Mouse (Mus musculus): ENCODE measurements at regions not wholly inside any gene's neighbourhood (a gene's known extent, or its start where the extent isn't known, plus 50 kb on each side); places are given as distances from the start of the nearest gene placed in this dataset.

DNA sequence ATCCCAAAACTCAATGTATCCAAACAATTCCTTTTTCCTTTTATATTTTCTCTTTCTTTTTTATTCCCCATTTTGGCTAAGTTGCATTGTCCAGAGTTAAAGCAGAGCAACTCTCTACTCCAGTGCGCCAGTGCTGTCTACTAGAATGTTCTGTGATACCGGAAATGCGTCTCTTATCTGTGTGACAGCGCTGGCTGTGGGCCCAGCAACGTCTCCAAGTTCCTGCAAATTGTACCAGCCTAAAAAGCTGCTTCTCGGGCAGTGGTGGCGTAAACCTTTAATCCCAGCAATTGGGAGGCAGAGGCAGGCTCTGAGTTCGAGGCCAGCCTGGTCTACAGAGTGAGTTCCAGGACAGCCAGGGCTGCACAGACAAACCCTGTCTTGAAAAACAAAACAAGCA is 59.4 kb downstream of the Cox18 start:
- Histone ChIP-seq H3K27ac (ENCODE audit: insufficient read depth, low read depth) (no peak overlapping the region), H3K36me3 (replicated peaks in 1 of 2; ENCODE audit: control insufficient read depth in 1 of 2, insufficient read depth in 1 of 2, low read length in 1 of 2) (no peaks in the 10 kb centered on the region), H3K9ac (ENCODE audit: insufficient read depth, low read depth) (no peak overlapping the region), H3K4me2 (ENCODE audit: insufficient read depth, low read depth, poor library complexity, severe bottlenecking) (no peak overlapping the region), H3K9me3 (replicated peaks; ENCODE audit: low read length) (no peaks in the 10 kb centered on the region), H3K79me2 (replicated peaks; ENCODE audit: control insufficient read depth, extremely low read depth, insufficient read depth, poor library complexity, severe bottlenecking) (no peaks in the 10 kb centered on the region), H3K27me3 (replicated peaks) (no peaks in the 10 kb centered on the region), H3K4me3 (replicated peaks in 1 of 3; ENCODE audit: low read depth in 2 of 3, low read length in 2 of 3, poor library complexity in 1 of 3) (no peak overlapping the region), H3K4me1 (ENCODE audit: control insufficient read depth in 1 of 2, insufficient read depth in 2 of 2) (no peaks in the 10 kb centered on the region)
- DNase-seq (ENCODE audit: extremely low read depth) = no peak
- TF ChIP-seq ZNF384 (IDR thresholded peaks at IDR 0.05; ENCODE audit: low read depth, low read length) = no peak
- TF ChIP-seq TBP (conservative IDR thresholded peaks at IDR 0.05; ENCODE audit: low read depth, low read length) = no peak
- TF ChIP-seq MEF2A (IDR thresholded peaks at IDR 0.05; ENCODE audit: borderline replicate concordance, low read depth, low read length) = no peak
- TF ChIP-seq USF2 (conservative IDR thresholded peaks at IDR 0.05; ENCODE audit: low read depth, low read length) = no peak
- no peak for TF ChIP-seq MXI1 (IDR thresholded peaks at IDR 0.05; ENCODE audit: low read depth, low read length)
- no peak for TF ChIP-seq MAFK (IDR thresholded peaks at IDR 0.05; ENCODE audit: insufficient replicate concordance, low read length)
- TF ChIP-seq UBTF (IDR thresholded peaks at IDR 0.05; ENCODE audit: low read depth, low read length) = no peak
- TF ChIP-seq POLR2AphosphoS2 (IDR thresholded peaks at IDR 0.05; ENCODE audit: low read depth, low read length) = no peak
- no peak for TF ChIP-seq MYC (IDR thresholded peaks at IDR 0.05; ENCODE audit: low read depth, low read length)
- TF ChIP-seq IRF4 (IDR thresholded peaks at IDR 0.05; ENCODE audit: low read depth, low read length) = no peak
- TF ChIP-seq CHD1 (IDR thresholded peaks at IDR 0.05; ENCODE audit: low read depth, low read length) = no peak
- in situ Hi-C loops (cut with MboI; ENCODE audit: low pct_ligation_motif_present, low pct_unique_long_range_greater_than_20kb, low sequenced_read_pairs) (no loop called here), dilution Hi-C loops (cut with MboI; ENCODE audit: extremely low pct_ligation_motif_present, extremely low pct_unique_long_range_greater_than_20kb, low sequenced_read_pairs) (no loop called here)

DNA sequence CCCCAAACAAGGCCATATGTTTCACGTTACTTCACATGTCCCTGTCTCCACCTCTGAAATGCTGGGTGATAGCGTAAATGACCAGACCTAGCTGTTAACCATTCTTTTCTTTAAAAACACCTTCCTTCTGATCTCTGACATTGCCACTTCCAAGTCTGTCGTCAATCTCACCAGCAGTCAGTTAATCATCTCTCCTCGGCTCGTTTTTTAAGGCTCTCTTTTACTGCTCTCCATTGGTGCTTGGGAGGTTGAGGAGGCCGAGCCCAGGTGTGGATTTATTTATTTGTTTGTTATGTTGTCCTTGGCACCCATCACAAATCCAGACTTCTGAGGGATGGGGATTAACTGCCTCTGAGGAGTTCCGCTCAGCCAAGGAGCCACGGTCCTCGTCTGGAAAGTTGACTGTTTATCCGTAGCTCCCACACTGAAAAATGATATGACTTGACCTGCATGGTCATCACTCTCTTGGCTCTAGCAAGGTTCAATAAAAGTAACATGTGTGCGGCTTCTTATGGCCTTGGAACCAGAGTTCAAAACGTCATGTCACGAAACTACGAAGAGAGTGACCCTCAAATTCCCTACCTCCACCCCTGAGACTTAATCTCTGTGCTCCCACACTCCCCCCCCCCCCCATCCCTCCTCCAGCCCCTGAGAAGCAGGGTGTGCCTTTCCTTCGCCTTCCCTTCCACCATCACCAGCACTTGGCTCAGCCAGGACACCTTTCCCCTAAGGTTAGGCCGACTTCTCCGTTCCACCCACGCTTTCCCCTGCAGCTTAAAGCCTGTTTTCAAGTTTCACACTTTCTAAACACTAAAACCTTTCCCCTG is 60.6 kb downstream of the Cox18 start:
- Histone ChIP-seq H3K27me3 (replicated peaks) (no peaks in the 10 kb centered on the region), H3K4me2 (ENCODE audit: insufficient read depth, low read depth, poor library complexity, severe bottlenecking) (no peak overlapping the region), H3K4me1 (ENCODE audit: control insufficient read depth in 1 of 2, insufficient read depth in 2 of 2) (no peaks in the 10 kb centered on the region), H3K36me3 (replicated peaks in 1 of 2; ENCODE audit: control insufficient read depth in 1 of 2, insufficient read depth in 1 of 2, low read length in 1 of 2) (no peaks in the 10 kb centered on the region), H3K79me2 (replicated peaks; ENCODE audit: control insufficient read depth, extremely low read depth, insufficient read depth, poor library complexity, severe bottlenecking) (no peaks in the 10 kb centered on the region), H3K4me3 (replicated peaks in 1 of 3; ENCODE audit: low read depth in 2 of 3, low read length in 2 of 3, poor library complexity in 1 of 3) (no peak overlapping the region), H3K9ac (ENCODE audit: insufficient read depth, low read depth) (no peak overlapping the region), H3K9me3 (replicated peaks; ENCODE audit: low read length) (no peaks in the 10 kb centered on the region), H3K27ac (ENCODE audit: insufficient read depth, low read depth) (no peak overlapping the region)
- in situ Hi-C loops (cut with MboI; ENCODE audit: low pct_ligation_motif_present, low pct_unique_long_range_greater_than_20kb, low sequenced_read_pairs) (no loop called here), dilution Hi-C loops (cut with MboI; ENCODE audit: extremely low pct_ligation_motif_present, extremely low pct_unique_long_range_greater_than_20kb, low sequenced_read_pairs) (no loop called here)
- TF ChIP-seq ZC3H11A (IDR thresholded peaks at IDR 0.05; ENCODE audit: low read depth, low read length) (no peak), KAT2A (IDR thresholded peaks at IDR 0.05; ENCODE audit: insufficient replicate concordance, low read length) (no peak), ZNF384 (IDR thresholded peaks at IDR 0.05; ENCODE audit: low read depth, low read length) (no peak), NRF1 (IDR thresholded peaks at IDR 0.05; ENCODE audit: low read depth, low read length) (no peak), CHD2 (IDR thresholded peaks at IDR 0.05; ENCODE audit: low read length) (no peak), ZKSCAN1 (IDR thresholded peaks at IDR 0.05; ENCODE audit: borderline replicate concordance, low read depth, low read length) (no peak), MAFK (IDR thresholded peaks at IDR 0.05; ENCODE audit: insufficient replicate concordance, low read length) (no peak), MAX (IDR thresholded peaks at IDR 0.05; ENCODE audit: low read length) (no peak), HCFC1 (IDR thresholded peaks at IDR 0.05; ENCODE audit: low read depth, low read length) (no peak), TCF12 (IDR thresholded peaks at IDR 0.05; ENCODE audit: low read depth, low read length) (no peak), UBTF (IDR thresholded peaks at IDR 0.05; ENCODE audit: low read depth, low read length) (no peak), ELF1 (IDR thresholded peaks at IDR 0.05; ENCODE audit: low read depth, low read length) (no peak), MYC (IDR thresholded peaks at IDR 0.05; ENCODE audit: low read depth, low read length) (no peak), MAZ (IDR thresholded peaks at IDR 0.05; ENCODE audit: low read depth, low read length) (no peak), SIN3A (IDR thresholded peaks at IDR 0.05; ENCODE audit: low read length) (no peak), ZMIZ1 (IDR thresholded peaks at IDR 0.05; ENCODE audit: low read depth, low read length) (no peak), RCOR1 (conservative IDR thresholded peaks at IDR 0.05; ENCODE audit: low read depth, low read length) (no peak), E2F4 (IDR thresholded peaks at IDR 0.05; ENCODE audit: insufficient replicate concordance, low read depth, low read length) (no peak), POLR2AphosphoS2 (IDR thresholded peaks at IDR 0.05; ENCODE audit: low read depth, low read length) (no peak), NELFE (IDR thresholded peaks at IDR 0.05; ENCODE audit: low read depth, low read length) (no peak)
- DNase-seq (ENCODE audit: extremely low read depth) = no peak

Data from CH12.LX (cell line).